Mouse (Mus musculus): ENCODE data around the gene Tmem178b.

The Tmem178b gene

GRCm38 (mm10) chr6:40078353-40078752 lies 205.3 kb downstream of the Tmem178b start:
- DNase-seq (ENCODE audit: low read depth, low spot score), result no peak

DNA sequence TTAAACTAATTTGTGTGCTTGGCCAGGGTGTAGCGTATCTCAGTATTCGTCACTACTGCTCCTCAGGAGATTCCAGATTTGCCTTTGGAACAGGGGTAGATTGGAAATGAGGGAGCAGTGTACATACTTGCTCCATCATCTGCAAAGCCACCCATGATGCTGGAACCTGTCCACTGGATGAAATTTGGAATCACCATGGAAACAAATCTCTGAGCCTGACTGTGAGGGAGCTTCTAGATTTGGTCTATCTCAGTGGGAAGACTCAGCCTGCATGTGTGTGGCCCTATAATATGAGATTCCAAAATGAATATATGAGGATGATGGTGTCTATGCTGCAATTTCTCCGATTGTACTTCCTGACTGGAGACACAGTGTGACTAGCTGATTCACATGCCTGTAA lies 210.7 kb downstream of the Tmem178b start:
- DNase-seq (ENCODE audit: low read depth, low spot score), result no peak

GRCm38 (mm10) chr6:40091250-40091651 lies 218.2 kb downstream of the Tmem178b start:
- DNase-seq (ENCODE audit: low read depth, low spot score), result no peak

- no peak for DNase-seq (ENCODE audit: low read depth, low spot score)
These were observed 225.4 kb downstream of the Tmem178b start for GRCm38 (mm10) chr6:40098498-40098897.

DNA sequence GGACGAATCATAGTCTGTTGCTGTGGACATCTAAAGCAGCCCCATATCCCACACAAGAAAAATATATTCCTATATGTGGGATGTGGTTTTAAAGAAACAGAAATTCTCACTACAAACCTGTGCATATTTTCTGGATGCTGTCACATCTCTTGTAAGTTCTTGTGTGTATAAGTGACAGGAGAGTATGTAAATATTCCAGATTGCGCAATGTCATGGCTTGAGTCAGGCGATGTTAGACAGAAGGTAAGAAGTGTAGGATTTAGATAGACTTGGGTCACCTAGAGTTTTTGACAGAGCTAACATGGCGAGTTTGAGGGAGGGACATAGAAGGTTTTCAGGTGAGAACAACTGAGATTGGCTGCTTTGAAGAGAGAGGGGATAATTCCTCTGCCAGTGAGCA lies 228.7 kb downstream of the Tmem178b start:
- no peak for DNase-seq (ENCODE audit: low read depth, low spot score)

DNA sequence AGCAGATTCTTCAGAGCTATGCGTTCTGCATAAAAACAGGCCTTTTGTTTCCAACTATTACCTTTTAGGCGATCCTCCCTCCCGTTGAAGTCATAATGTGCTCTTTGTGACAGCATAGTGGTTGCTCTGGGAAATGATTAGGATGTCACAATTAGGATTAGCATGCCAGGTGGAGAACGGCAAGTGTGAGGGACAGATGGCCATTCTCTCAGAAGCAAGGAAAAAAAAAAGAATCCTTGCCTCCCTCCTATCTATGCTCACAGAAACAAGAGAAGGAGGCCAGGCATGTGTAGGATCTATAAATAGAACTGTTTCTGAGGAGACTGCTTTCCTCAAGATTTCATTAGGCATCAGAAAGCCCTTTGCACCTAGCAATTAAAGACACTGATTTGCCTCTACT lies 229.8 kb downstream of the Tmem178b start:
- no peak for DNase-seq (ENCODE audit: low read depth, low spot score)

DNA sequence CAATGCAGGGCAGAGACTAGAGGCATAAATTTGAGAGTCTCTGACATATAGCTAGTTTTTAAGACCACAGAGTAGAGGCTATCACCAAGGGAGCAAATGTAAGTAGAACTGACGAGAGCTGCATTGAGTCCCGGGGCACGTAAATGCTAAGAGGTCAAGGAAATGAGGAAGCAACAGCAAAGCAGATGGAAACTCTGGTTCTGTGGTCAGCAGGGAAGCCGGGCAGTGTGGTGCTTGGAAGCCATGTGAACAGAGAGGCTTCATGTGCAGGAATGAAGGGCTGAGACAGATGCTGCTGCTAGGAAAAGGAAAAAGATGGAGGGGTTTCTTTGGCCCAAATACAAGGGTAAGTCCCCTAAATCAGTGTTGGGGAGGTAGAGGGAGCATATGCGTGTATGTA lies 237.0 kb downstream of the Tmem178b start:
- DNase-seq (ENCODE audit: low read depth, low spot score), result no peak

- DNase-seq (ENCODE audit: low read depth, low spot score), result no peak
These were observed 237.7 kb downstream of the Tmem178b start for GRCm38 (mm10) chr6:40110729-40111128.

DNA sequence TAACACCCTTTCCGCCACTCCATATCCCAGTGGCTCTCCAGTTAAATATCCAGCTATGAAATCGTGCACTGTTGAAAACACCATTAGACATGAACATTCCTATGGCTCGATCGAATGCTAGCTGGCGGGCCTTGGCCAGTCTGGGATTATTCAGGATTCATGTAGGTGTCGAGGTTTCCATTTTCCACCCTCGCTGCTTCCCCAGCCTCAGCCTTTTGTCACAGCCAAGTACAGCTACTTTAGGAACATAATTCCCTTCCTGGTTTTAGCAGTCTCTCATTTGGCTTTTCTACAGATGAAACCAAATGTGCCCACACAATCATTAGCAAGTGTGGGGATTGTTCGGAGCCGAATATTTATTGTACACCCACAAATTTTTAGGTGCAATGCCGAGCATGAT lies 239.4 kb downstream of the Tmem178b start:
- DNase-seq (ENCODE audit: low read depth, low spot score), result no peak

GRCm38 (mm10) chr6:40116225-40116624 lies 243.2 kb downstream of the Tmem178b start:
- no peak for DNase-seq (ENCODE audit: low read depth, low spot score)

- DNase-seq (ENCODE audit: low read depth, low spot score), result no peak
These were observed 247.1 kb downstream of the Tmem178b start for GRCm38 (mm10) chr6:40120176-40120575.

DNA sequence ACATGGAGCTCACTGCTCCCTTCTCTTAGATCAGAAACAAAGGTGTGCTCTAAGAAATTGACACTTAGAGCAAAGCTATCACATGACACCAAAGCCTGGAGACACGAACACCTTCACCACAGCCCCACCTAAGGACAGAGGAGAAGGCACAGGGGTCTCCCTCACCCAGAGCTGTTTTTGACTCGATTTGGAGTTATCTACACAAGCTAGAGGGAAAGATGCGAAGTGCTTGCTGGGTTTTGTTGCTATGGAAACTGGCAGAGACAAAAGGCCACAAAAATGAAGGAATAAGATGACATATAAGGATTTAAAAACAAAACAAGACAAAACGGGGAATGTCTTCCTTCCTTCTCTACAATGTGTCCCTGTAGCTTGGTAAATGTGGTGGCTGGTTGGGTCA lies 248.4 kb downstream of the Tmem178b start:
- no peak for DNase-seq (ENCODE audit: low read depth, low spot score)

DNA sequence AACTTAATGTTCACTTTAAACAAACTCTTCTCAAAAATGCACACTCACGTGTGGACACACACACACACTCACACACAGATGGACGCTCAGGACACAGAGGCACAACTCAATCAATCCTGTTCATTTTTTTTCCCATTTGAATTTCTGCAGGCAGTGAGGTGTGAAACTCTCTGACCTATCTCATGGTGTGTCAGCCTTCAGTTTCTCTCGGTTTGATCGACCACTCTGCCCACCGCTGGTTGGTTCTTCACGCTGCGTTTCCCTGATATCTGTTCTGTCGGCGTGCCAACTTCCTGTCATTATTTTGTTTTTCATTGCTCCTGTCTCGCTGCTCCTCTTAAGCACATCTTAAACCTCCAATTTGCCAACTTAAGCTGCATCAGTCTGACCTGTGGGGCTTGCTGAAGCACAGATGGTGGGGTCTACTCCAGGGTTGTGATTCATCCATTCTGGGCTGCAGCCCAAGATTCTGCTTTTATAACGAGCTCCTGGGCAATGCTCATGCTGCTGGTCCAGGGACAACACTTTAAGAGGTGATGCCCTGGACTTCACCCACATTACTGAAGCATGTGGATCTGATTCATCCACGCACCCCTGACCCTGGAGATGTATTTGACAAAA lies 250.1 kb downstream of the Tmem178b start:
- no peak for DNase-seq (ENCODE audit: low read depth, low spot score)

DNA sequence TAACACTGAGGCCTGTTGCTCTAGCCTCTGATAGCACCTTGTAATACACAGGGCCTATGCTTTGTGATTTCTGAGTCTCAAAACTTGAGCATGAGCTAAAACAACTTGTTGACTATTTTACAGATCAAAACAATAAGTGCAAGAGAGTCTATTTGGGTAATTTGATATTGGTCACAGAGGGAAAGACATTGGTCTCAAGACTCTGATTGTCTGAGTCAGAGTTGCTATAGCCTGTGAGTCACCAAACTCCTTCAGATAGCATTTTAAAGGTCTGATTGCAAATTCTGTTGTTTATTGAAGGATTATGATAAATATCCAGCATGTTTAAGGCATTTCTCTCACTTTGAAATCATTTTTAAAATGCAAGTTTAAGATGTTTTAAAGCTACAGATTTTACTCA lies 250.9 kb downstream of the Tmem178b start:
- DNase-seq (ENCODE audit: low read depth, low spot score), result no peak

- no peak for DNase-seq (ENCODE audit: low read depth, low spot score)
These were observed 255.6 kb downstream of the Tmem178b start for GRCm38 (mm10) chr6:40128716-40129115.

DNA sequence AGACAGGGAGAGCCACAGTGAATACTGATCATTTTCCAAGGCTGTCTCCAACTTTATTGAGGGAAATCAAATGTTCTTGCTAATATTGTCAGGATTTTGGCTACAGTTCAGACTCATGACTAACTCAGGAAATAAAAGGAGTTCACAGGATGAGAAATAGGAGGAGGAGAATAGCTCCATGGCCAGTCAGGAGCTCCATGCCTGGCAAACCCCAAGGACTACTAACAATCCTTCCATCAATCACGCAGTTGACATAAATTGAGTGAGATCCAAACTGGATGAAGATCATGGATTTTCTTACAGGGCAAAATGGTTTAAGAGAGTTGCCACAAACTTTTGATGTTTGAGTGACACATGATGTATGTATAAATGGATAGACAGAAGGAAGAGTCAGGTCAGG lies 258.9 kb downstream of the Tmem178b start:
- no peak for DNase-seq (ENCODE audit: low read depth, low spot score)

GRCm38 (mm10) chr6:40133436-40133835 lies 260.4 kb downstream of the Tmem178b start:
- no peak for DNase-seq (ENCODE audit: low read depth, low spot score)

DNA sequence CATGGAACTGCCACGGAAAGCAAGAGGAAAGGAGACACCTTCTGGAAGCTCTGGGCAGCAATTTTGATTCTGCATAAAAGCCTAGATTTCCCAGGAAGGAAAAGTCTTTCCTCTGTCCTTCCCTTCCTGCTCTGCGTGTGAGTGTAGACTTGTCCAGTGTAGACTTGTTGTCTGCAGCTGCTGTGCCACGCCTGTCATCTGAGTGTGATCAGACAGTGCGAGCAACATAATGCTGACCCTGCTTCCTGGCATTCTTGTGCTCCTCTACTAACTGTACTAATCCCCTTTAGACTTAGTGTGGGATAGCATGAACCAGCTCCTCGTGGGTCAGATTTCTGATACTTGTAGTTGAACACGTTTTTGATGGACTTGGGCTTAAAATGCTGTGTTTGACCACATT lies 262.6 kb downstream of the Tmem178b start:
- no peak for DNase-seq (ENCODE audit: low read depth, low spot score)

DNA sequence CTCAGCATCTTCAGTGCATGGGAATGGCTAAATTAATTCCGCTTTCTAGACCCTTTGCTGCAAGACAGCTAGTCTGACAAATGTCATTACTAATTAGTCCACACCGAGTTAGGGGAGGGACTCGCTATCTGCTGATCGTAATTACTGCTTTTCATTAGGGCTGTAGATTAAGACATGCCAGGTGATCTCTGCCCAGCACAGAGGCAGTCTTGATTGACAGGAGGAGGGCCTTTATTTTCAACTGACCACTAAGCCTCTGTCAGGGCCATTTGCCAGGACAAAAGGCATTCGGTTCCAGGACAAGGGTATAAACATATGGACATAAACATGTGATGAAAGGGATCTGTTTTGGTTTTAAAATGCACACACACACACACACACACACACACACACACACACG lies 264.3 kb downstream of the Tmem178b start:
- no peak for DNase-seq (ENCODE audit: low read depth, low spot score)

- DNase-seq (ENCODE audit: low read depth, low spot score), result no peak
These were observed 264.9 kb downstream of the Tmem178b start for GRCm38 (mm10) chr6:40137831-40138520.

GRCm38 (mm10) chr6:40142582-40142981 lies 269.5 kb downstream of the Tmem178b start:
- no peak for DNase-seq (ENCODE audit: low read depth, low spot score)

DNA sequence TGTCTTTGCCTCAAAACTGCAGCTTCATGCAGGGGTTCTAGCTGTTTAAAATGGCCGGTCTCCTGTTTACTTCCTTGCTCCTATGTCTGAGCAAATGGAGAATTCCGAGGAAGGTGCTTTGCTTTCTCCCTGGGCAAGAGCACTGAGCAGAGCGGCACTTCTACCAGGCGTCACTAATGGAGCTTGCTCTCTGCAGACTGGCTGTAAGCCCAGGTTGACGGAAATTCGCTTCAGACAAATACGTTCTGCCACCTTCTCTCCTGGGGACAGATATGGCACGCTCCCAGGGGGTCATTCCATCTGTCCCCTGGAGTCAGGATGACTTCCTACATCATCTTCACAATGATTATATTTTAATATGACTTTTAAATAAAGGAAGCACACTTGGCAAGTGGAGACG lies 271.3 kb downstream of the Tmem178b start:
- DNase-seq (ENCODE audit: low read depth, low spot score), result no peak

- no peak for DNase-seq (ENCODE audit: low read depth, low spot score)
These were observed 272.5 kb downstream of the Tmem178b start for GRCm38 (mm10) chr6:40145601-40146000.

DNA sequence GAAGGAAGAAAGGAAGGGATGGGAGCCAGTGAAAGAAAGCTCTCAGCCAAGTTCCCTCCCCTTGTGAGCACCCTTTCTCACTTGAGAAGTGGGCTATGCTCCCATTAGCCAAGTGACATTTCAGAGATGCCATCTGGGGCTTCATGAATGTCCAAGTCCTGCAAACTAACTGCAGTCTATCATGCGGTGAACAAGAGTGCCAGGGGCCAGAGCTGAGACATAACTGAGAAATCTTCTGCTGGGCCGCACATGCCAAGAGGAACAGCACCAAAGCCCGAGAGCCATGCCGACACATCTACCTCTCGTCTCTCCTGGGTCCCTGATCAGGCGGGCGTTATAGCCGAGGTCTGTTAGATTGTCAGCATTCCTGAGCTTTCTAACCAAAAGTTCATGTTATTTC lies 279.2 kb downstream of the Tmem178b start:
- DNase-seq (ENCODE audit: low read depth, low spot score), result no peak

Data from WW6 (cell line).